ENCODE assay signal across 7 mouse cellular contexts in the genomic region with DNA sequence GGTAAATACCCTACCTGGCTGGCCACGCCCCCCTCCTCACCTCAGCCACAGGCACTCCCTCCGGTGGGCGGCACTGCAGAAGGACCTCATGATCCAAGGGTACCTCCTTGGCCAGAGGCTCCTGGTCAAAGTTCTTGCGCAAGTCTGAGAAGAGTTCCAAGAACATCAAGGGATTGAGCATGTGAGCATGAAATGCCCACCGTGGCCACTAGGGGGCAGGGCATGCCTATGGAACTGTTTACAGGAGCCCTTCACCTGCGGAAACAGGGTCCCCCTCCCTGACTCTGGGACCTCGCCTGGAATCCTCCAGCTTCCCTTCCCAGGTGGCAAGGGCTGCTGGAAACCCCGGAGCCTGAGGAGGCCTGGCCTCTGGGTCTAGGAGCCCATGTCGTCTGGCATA. TPM values are rescaled to one million over a fixed set of nuclear protein-coding genes. Genes with fewer than 3 reads are reported as not detected.
DNase-seq lines count a peak whose midpoint lies in the region; TF ChIP-seq lines count a peak whose summit lies in the region.

No protein-coding gene starts in this region.

- intact Hi-C loops in left cerebral cortex, adult 2 months (cut with DNase I): loop anchor here (1.0 kb wide), 4 partner anchors 52 to 289 kb away; a partner anchor contains a TSS

- peak; percentile 95 for TF ChIP-seq CTCF in cortical plate, adult 2 months (IDR thresholded peaks at IDR 0.05; ENCODE audit: extremely low read depth, insufficient read depth, low read length)
- peak; percentile 96 for TF ChIP-seq CTCF in left cerebral cortex, adult 2 months (IDR thresholded peaks at IDR 0.05)

- no peaks in the 10 kb centered on the region for H3K4me1 ChIP-seq in cortical plate, adult 2 months (ENCODE audit: control insufficient read depth, insufficient read depth, low read length)

- no peak for TF ChIP-seq POLR2A in cortical plate, adult 2 months (IDR thresholded peaks at IDR 0.05; ENCODE audit: extremely low read depth, insufficient read depth, low read length)

- no peak overlapping the region for H3K4me3 ChIP-seq in cortical plate, adult 2 months (ENCODE audit: insufficient read depth, low read length)
- H3K4me3 ChIP-seq in left cerebral cortex, adult 2 months: no peak overlapping the region

- H3K27ac ChIP-seq in cortical plate, adult 2 months (ENCODE audit: insufficient read depth, low read length): no peak overlapping the region
- H3K27ac ChIP-seq in left cerebral cortex, adult 2 months: no peak overlapping the region

- DNase-seq in adrenal gland, adult 18-20 months (ENCODE audit: low spot score in 2 of 2): peak; percentile 77 to 82
- peak; percentile 82 for DNase-seq in gastrocnemius, postnatal 10 days
- DNase-seq in hindlimb bud, embryonic 11.5 days (ENCODE audit: extremely low spot score, low read depth, low spot score): peak; percentile 70
- peak; percentile 66 to 76 for DNase-seq in left cerebral cortex, adult 2 months (ENCODE audit: extremely low spot score in 1 of 2, low spot score in 2 of 2)
- peak; percentile 84 for DNase-seq in mesoderm, embryonic 11.5 days (ENCODE audit: low read depth, low spot score)
- peak; percentile 72 for DNase-seq in skeletal muscle tissue, adult 2 months (ENCODE audit: low read depth, low spot score)

RNA-seq across cellular contexts. Expression of a gene that starts 27.0 kb away (rescaled TPM):
- total RNA-seq in adrenal gland, adult 18-20 months (2021): 10 to 100 TPM; 19.4 to 57.7 TPM
- polyA plus RNA-seq in cortical plate, adult 2 months (2012; rRNA removed): 8.4 and 8.5 TPM in 2 replicates
- 1 to 10 TPM; 5.7 to 7.8 TPM for total RNA-seq in gastrocnemius, postnatal 10 days (2021)
- total RNA-seq in left cerebral cortex, adult 2 months (2021): 10 to 100 TPM; 13.0 to 13.2 TPM

RNA-seq across cellular contexts. Expression of a gene that starts 51.8 kb away (rescaled TPM):
- 1 to 10 TPM; 4.1 to 6.7 TPM for total RNA-seq in adrenal gland, adult 18-20 months (2021)
- polyA plus RNA-seq in cortical plate, adult 2 months (2012; rRNA removed): 9.2 and 9.8 TPM in 2 replicates
- 10 to 100 TPM; 12.1 to 20.3 TPM for total RNA-seq in gastrocnemius, postnatal 10 days (2021)
- total RNA-seq in left cerebral cortex, adult 2 months (2021): 10 to 100 TPM in 1 of 2 experiments, 1 to 10 TPM in 1; 9.0 to 10.3 TPM
